Mouse (Mus musculus) kidney, adult 2 months (tissue): ENCODE data around the gene Plbd2. TPM values are rescaled to one million over a fixed set of nuclear protein-coding genes. Genes with fewer than 3 reads are reported as not detected.

Experiments
- DNase-seq: peaks from one replicate; pipeline ENCODE4 v3.0.0; 2021
- H3K27ac ChIP-seq: fragments of 200-500 bp; 2 replicates; pipeline ENCODE4 v1.5.1; 2012; ENCODE audit warnings: low read depth, low read length, control low read depth, inconsistent platforms; ENCODE audit not compliant: insufficient read depth
- H3K27me3 ChIP-seq: fragments of 200-500 bp; replicated peaks from 2 replicates; pipeline ENCODE4 v1.6.1; 2012; ENCODE audit warnings: mild to moderate bottlenecking, moderate library complexity, low read length, inconsistent platforms; ENCODE audit not compliant: control insufficient read depth, insufficient read depth
- H3K36me3 ChIP-seq: fragments of 200-500 bp; 2 replicates; pipeline ENCODE4 v1.6.1; 2012; ENCODE audit warnings: mild to moderate bottlenecking, moderate library complexity, low read length, inconsistent platforms; ENCODE audit not compliant: control insufficient read depth, insufficient read depth
- H3K4me1 ChIP-seq: fragments of 200-500 bp; 2 replicates; pipeline ENCODE4 v1.6.1; 2011; ENCODE audit warnings: low read length; ENCODE audit not compliant: control insufficient read depth, insufficient read depth
- H3K4me3 ChIP-seq: fragments of 200-500 bp; 2 replicates; pipeline ENCODE4 v1.5.1; 2011; ENCODE audit warnings: mild to moderate bottlenecking, low read depth, low read length, control low read depth; ENCODE audit not compliant: insufficient read depth
- CTCF ChIP-seq: fragments of 200-500 bp; conservative IDR thresholded peaks from 2 replicates; pipeline ENCODE4 v1.5.1; 2011; ENCODE audit warnings: low read depth, mild to moderate bottlenecking, control low read depth, low read length, moderate library complexity, mixed read lengths; ENCODE audit not compliant: insufficient read depth, insufficient read length
- POLR2A ChIP-seq: fragments of 200-500 bp; IDR thresholded peaks from one replicate; pipeline ENCODE4 v1.6.1; 2011; ENCODE audit warnings: low read depth, low read length, control low read depth
- WGBS: fragments of 180-500 bp; shearing (Covaris S2); methylation state at CpG from one replicate; pipeline ENCODE4 v1.1.7; 2018; 5-methylcytosine and 5-hydroxymethylcytosine counted together
- polyA plus RNA-seq: library from polyadenylated mRNA; depleted of rRNA; stranded (reverse); fragments of >200 nt; gene quantifications from 2 replicates; pipeline ENCODE4 v1.2.3, GENCODE M21; 2012; rRNA removed

Plbd2 gene
- polyA plus RNA-seq, 1 experiment = 49.3 TPM

GRCm38 (mm10) chr5:120437986-120438385 lies 65.4 kb downstream of the Plbd2 start:
- DNase-seq = no peak
- TF ChIP-seq POLR2A (no peak), CTCF (no peak)
- Histone ChIP-seq H3K4me1 (no peaks in the 10 kb centered on the region; the same call in 1 of the 2 replicates), H3K4me3 (no peak overlapping the region), H3K36me3 (no peaks in the 10 kb centered on the region), H3K27ac (no peak overlapping the region), H3K27me3 (peaks cover 1% of the 10 kb centered on the region; the same call in 1 of the 2 replicates)
- 3% methylated on average over 32 of the region's 33 CpGs for WGBS

GRCm38 (mm10) chr5:120437539-120437938 lies 65.9 kb downstream of the Plbd2 start:
- no peak overlapping the region for H3K4me3 ChIP-seq
- no peaks in the 10 kb centered on the region; the same call in 1 of the 2 replicates for H3K4me1 ChIP-seq
- DNase-seq = no peak
- H3K27ac ChIP-seq = no peak overlapping the region
- WGBS = 3% methylated on average over 17 of the region's 17 CpGs
- peaks cover 1% of the 10 kb centered on the region; the same call in 1 of the 2 replicates for H3K27me3 ChIP-seq
- H3K36me3 ChIP-seq = no peaks in the 10 kb centered on the region
- TF ChIP-seq CTCF (no peak), POLR2A (no peak)

GRCm38 (mm10) chr5:120436885-120437495 lies 66.4 kb downstream of the Plbd2 start:
- Histone ChIP-seq H3K36me3 (no peaks in the 10 kb centered on the region), H3K27ac (no peak overlapping the region), H3K4me3 (no peak overlapping the region), H3K4me1 (no peaks in the 10 kb centered on the region; the same call in 1 of the 2 replicates), H3K27me3 (peaks cover 2% of the 10 kb centered on the region; the same call in 1 of the 2 replicates)
- WGBS = under 1% methylated on average over 18 of the region's 18 CpGs
- DNase-seq = no peak
- no peak for TF ChIP-seq CTCF
- no peak for TF ChIP-seq POLR2A

DNA sequence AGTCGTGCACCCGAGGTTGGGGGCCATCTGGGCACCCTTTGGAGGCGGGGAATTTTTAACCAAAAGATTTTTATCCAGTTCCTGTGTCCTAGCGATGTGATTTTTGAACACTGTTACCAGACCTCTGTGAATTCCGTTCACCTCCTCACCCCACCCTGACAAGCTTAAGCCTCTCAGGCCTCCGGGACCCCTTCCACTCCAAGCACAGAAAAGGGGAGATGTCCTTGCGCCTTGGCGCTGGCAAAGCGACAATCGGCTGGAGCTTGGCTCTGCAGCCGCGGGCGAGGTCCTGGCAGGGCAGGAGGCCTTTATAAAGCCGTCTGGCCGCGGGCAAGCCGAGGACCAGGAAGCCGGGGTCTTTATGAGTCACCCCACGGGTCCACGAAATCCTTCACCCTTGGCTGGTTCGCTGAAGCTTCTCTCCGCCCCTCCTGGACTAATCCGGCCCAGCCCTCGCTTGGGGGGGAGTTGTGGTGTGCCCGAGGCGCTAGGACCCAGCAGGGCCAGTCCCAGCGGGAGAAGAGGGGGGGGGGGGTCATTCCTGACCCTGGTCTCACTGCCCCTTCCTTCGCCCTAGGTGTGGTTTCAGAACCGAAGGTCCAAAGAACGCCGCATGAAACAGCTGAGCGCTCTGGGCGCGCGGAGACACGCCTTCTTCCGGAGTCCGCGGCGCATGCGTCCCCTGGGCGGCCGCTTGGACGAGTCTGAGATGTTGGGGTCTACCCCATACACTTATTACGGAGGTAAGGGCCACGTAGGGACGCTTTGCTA lies 67.5 kb downstream of the Plbd2 start:
- no peaks in the 10 kb centered on the region; the same call in 1 of the 2 replicates for H3K4me1 ChIP-seq
- no peak overlapping the region for H3K27ac ChIP-seq
- under 1% methylated on average over 47 of the region's 47 CpGs for WGBS
- H3K27me3 ChIP-seq = peaks cover 4% of the 10 kb centered on the region; the same call in 1 of the 2 replicates
- peak; percentile 55 for DNase-seq
- no peaks in the 10 kb centered on the region for H3K36me3 ChIP-seq
- TF ChIP-seq CTCF (no peak), POLR2A (no peak)
- no peak overlapping the region for H3K4me3 ChIP-seq

DNA sequence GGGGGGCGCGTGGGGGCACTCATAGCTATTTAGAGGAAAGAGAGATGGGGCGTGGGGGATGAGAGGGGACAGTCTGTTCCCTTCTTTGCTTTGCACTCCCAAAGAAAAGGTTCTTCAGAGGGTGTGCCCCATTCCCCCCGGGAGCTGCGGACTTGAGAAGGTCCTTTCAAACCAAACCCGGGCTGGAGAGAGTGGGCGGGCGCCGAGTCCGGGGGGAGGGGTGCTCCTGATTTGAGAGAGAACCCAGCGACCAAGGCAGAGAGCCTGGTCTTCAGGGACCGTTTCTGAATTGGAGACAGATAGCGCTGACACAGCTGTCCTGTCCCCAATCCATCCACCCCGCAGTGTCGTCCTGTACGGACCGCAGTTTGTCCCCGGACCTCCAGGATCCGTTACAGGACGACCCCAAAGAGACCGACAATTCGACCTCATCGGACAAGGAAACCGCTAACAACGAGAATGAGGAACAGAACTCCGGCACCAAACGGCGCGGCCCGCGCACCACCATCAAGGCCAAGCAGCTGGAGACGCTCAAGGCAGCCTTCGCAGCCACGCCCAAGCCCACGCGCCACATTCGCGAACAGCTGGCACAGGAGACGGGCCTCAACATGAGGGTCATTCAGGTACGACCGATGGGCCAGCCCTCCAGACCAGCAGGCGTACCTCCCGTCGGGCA lies 68.3 kb downstream of the Plbd2 start:
- TF ChIP-seq CTCF = no peak
- Histone ChIP-seq H3K36me3 (no peaks in the 10 kb centered on the region), H3K4me3 (no peak overlapping the region), H3K27me3 (peaks cover 4% of the 10 kb centered on the region; the same call in 1 of the 2 replicates), H3K27ac (no peak overlapping the region), H3K4me1 (no peaks in the 10 kb centered on the region)
- WGBS = 2% methylated on average over 44 of the region's 44 CpGs
- DNase-seq = no peak

- Histone ChIP-seq H3K27me3 (peaks cover 4% of the 10 kb centered on the region; the same call in 1 of the 2 replicates), H3K4me3 (no peak overlapping the region), H3K4me1 (no peaks in the 10 kb centered on the region), H3K27ac (no peak overlapping the region), H3K36me3 (no peaks in the 10 kb centered on the region)
- 3% methylated on average over 21 of the region's 21 CpGs for WGBS
- no peak for DNase-seq
- TF ChIP-seq POLR2A = no peak
- no peak for TF ChIP-seq CTCF
Observed at GRCm38 (mm10) chr5:120434231-120434735, 69.1 kb downstream of the Plbd2 start.

Other genes starting within 250 kb of the Plbd2 start
- gene Lhx5, start 71.9 kb downstream of the Plbd2 start, polyA plus RNA-seq = not detected in 2 replicates
- gene Sdsl, start 30.8 kb downstream of the Plbd2 start, polyA plus RNA-seq = 9.9 and 10.0 TPM in 2 replicates
- gene Sds, start 27.1 kb downstream of the Plbd2 start, polyA plus RNA-seq = not detected in 2 replicates
- gene Slc8b1, start 7.5 kb upstream of the Plbd2 start, polyA plus RNA-seq = 23.0 and 25.8 TPM in 2 replicates
- gene Tpcn1, start 85.0 kb upstream of the Plbd2 start, polyA plus RNA-seq = 200 and 216 TPM in 2 replicates
- 2.1 and 2.5 TPM in 2 replicates for gene Iqcd, start 85.4 kb upstream of the Plbd2 start, polyA plus RNA-seq
- gene Rita1, start 109.0 kb upstream of the Plbd2 start, polyA plus RNA-seq = 25.2 and 32.1 TPM in 2 replicates
- gene Ddx54, start 109.1 kb upstream of the Plbd2 start, polyA plus RNA-seq = 29.3 and 31.6 TPM in 2 replicates
- gene Cfap73, start 130.6 kb upstream of the Plbd2 start, polyA plus RNA-seq = not detected in 2 replicates
- 2.3 and 3.4 TPM in 2 replicates for gene Rasal1, start 145.2 kb upstream of the Plbd2 start, polyA plus RNA-seq
- 1.5 and 4.4 TPM in 2 replicates for gene Dtx1, start 208.3 kb upstream of the Plbd2 start, polyA plus RNA-seq
- 3.5 and 5.5 TPM in 2 replicates for gene Oas2, start 246.2 kb upstream of the Plbd2 start, polyA plus RNA-seq